Mouse (Mus musculus): ENCODE data around the gene Sod3.

DNA sequence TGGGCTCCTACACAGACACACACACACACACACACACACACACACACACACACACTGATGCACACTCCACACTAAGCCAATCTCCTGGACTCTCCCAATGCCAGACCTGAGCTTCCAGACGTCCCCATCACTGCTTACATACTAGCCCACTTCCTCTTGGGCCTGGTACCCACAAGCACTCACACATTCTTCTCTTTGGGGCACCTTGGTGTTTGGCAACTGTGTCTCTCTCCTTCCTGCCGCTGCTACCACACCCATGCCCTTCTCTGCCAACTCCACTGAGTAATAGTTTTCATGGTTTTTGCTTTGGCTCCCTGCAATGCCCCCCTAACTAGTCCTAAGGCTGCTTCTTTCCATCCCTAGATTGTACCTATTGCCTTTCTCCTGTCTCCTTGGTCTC, 3.1 kb downstream of the Sod3 start:
- no peak for TF ChIP-seq CTCF (IDR thresholded peaks at IDR 0.05; ENCODE audit: low read depth)
- TF ChIP-seq EP300 (optimal IDR thresholded peaks at IDR 0.05), result no peak
